In genomic region chr19:4131768-4132167, GRCm38 (mm10) we compare ENCODE assay signal across 22 mouse cellular contexts. TPM values are rescaled to one million over a fixed set of nuclear protein-coding genes. Genes with fewer than 3 reads are reported as not detected.
DNase-seq lines count a peak whose midpoint lies in the region; ATAC-seq and TF ChIP-seq lines count a peak whose summit lies in the region.
"Had no signal": no experiment of that assay in that cellular context is flagged by ENCODE, and none has a peak within 500 bp of the region (broad histone marks: within the 10 kb centered on the region; RNA-seq: fewer than 3 reads in every experiment).

No protein-coding gene starts in this region.

- peaks cover 3% of the 10 kb centered on the region for H3K4me1 ChIP-seq in lung, postnatal 0 days (ENCODE audit: insufficient read depth, low read depth, low read length)
- H3K4me1 ChIP-seq in bone marrow, adult 2 months (ENCODE audit: control insufficient read depth, insufficient read depth, low read length): peaks cover 3% of the 10 kb centered on the region; the same call in 1 of the 2 replicates

- 87% methylated on average over 2 of the region's 2 CpGs for WGBS in lung, postnatal 0 days
- 93% methylated on average over 2 of the region's 2 CpGs for WGBS in bone marrow, adult 2 months

- no peak for ATAC-seq in lung, postnatal 0 days
- ATAC-seq in erythroid progenitor cell, adult 5-6 weeks (replicated peaks; ENCODE audit: low FRiP score, poor library complexity, severe bottlenecking): peak; percentile 52
- 0 out of 2 replicates have a peak, but pooled peaks have one; percentile 32 for ATAC-seq in megakaryocyte, adult 5-6 weeks (ENCODE audit: poor library complexity, severe bottlenecking)
- ATAC-seq: CD4-positive, CD25-positive, alpha-beta regulatory T cell, adult 4 months; inflammation-experienced regulatory T-cells, adult 6 months had no signal

- H3K27ac ChIP-seq in lung, postnatal 0 days (ENCODE audit: low read length): no peak overlapping the region
- H3K27ac ChIP-seq in bone marrow, adult 2 months (ENCODE audit: control insufficient read depth, insufficient read depth, low read depth, low read length, poor library complexity): peak overlapping the region; percentile 47
- H3K27ac ChIP-seq: embryonic facial prominence, embryonic 10.5 days; forebrain, embryonic 10.5 days; heart, embryonic 15.5 days; limb, embryonic 12.5 days had no signal

- H3K27me3 ChIP-seq in lung, postnatal 0 days (replicated peaks; ENCODE audit: insufficient read depth, low read length): no peaks in the 10 kb centered on the region
- H3K27me3 ChIP-seq: limb, embryonic 12.5 days had no signal

- no peak overlapping the region for H3K4me3 ChIP-seq in lung, postnatal 0 days (ENCODE audit: low read depth, low read length)
- H3K4me3 ChIP-seq in bone marrow, adult 2 months (replicated peaks; ENCODE audit: control insufficient read depth, low read depth, low read length): no peak overlapping the region
- H3K4me3 ChIP-seq: embryonic facial prominence, embryonic 10.5 days; forebrain, embryonic 10.5 days; heart, embryonic 15.5 days; limb, embryonic 12.5 days had no signal

- no peak overlapping the region for H3K9ac ChIP-seq in lung, postnatal 0 days (replicated peaks; ENCODE audit: low read depth)
- H3K9ac ChIP-seq: heart, embryonic 15.5 days; limb, embryonic 12.5 days had no signal

- H3K36me3 ChIP-seq in lung, postnatal 0 days (ENCODE audit: insufficient read depth, low read length): peaks cover 23% of the 10 kb centered on the region; the same call in 1 of the 2 replicates

- no peak overlapping the region for H3K4me2 ChIP-seq in lung, postnatal 0 days (replicated peaks; ENCODE audit: low read depth, low read length)
- H3K4me2 ChIP-seq: heart, embryonic 15.5 days; limb, embryonic 12.5 days; midbrain, embryonic 11.5 days had no signal

- intact Hi-C loops in gastrocnemius, postnatal 36 days (cut with DNase I): loop anchor here (2.0 kb wide), 1 partner anchor 53 kb away; no protein-coding TSS in a partner anchor

- TF ChIP-seq POLR2A in bone marrow, adult 2 months (IDR thresholded peaks at IDR 0.05; ENCODE audit: borderline replicate concordance, control insufficient read depth, low read depth, low read length): no peak

- TF ChIP-seq EP300 in lung, postnatal 0 days (IDR thresholded peaks at IDR 0.05): no peak

- H3K9me3 ChIP-seq in lung, postnatal 0 days (ENCODE audit: low read length): no peaks in the 10 kb centered on the region
- H3K9me3 ChIP-seq: embryonic facial prominence, embryonic 10.5 days; forebrain, embryonic 10.5 days; heart, embryonic 15.5 days; limb, embryonic 12.5 days had no signal

- DNase-seq in lung, postnatal 0 days (ENCODE audit: low spot score): no peak
- no peak for DNase-seq in lung, postnatal 36 days
- no peak for DNase-seq in kidney, adult 11 months
- DNase-seq in gastrocnemius, postnatal 36 days: no peak
- DNase-seq: adrenal gland, postnatal 14 days; cerebellum, postnatal 10 days; heart, adult 11 months; kidney, postnatal 4 days; lung, postnatal 10 days; spleen, adult 18-20 months had no signal

- peak; percentile 30; the same call in 1 of the 2 replicates for TF ChIP-seq CTCF in lung, postnatal 0 days (IDR thresholded peaks at IDR 0.05)
- TF ChIP-seq CTCF in bone marrow, adult 2 months (IDR thresholded peaks at IDR 0.05; ENCODE audit: control insufficient read depth, insufficient read depth, low read length): peak; percentile 47; the same call in 1 of the 2 replicates

RNA-seq across cellular contexts. Expression of gene Aip, which starts 6.1 kb away (rescaled TPM):
- polyA plus RNA-seq in lung, postnatal 0 days (2015; fragmentation: Nextera tagmentation; extraction: Ambion mirVana): 78.5 and 82.1 TPM in 2 replicates
- 22.0 and 53.5 TPM in 2 replicates for polyA plus RNA-seq in bone marrow, adult 2 months (2011; ENCODE audit: insufficient read depth, insufficient read length, low replicate concordance, missing spikeins)
- total RNA-seq in erythroid progenitor cell, adult 5-6 weeks (2015; ENCODE audit: low replicate concordance): 33.5 and 72.1 TPM in 2 replicates
- 41.2 and 41.8 TPM in 2 replicates for total RNA-seq in erythroid progenitor cell, adult 5-6 weeks (2017; ENCODE audit: low replicate concordance)
- 111 and 139 TPM in 2 replicates for total RNA-seq in megakaryocyte, adult 5-6 weeks (2015)
- total RNA-seq in megakaryocyte, adult 5-6 weeks (2017): 72.5 and 76.7 TPM in 2 replicates
- 10 to 100 TPM; 58.2 to 68.0 TPM for total RNA-seq in gastrocnemius, postnatal 36 days (2021)

RNA-seq across cellular contexts. Expression of gene Gpr152, which starts 7.8 kb away (rescaled TPM):
- not detected in 2 replicates for polyA plus RNA-seq in lung, postnatal 0 days (2015; fragmentation: Nextera tagmentation; extraction: Ambion mirVana)
- polyA plus RNA-seq in bone marrow, adult 2 months (2011; ENCODE audit: insufficient read depth, insufficient read length, low replicate concordance, missing spikeins): not detected in 2 replicates
- 1.1 TPM in 1 of 2 replicates, not detected in the other for total RNA-seq in erythroid progenitor cell, adult 5-6 weeks (2015; ENCODE audit: low replicate concordance)
- not detected in 2 replicates for total RNA-seq in erythroid progenitor cell, adult 5-6 weeks (2017; ENCODE audit: low replicate concordance)
- not detected in 2 replicates for total RNA-seq in megakaryocyte, adult 5-6 weeks (2015)
- not detected in 2 replicates for total RNA-seq in megakaryocyte, adult 5-6 weeks (2017)
- not detected for total RNA-seq in gastrocnemius, postnatal 36 days (2021)
- total RNA-seq: adrenal gland, postnatal 14 days had no signal
- polyA plus RNA-seq: embryonic facial prominence, embryonic 10.5 days; forebrain, embryonic 10.5 days; heart, embryonic 15.5 days; hindbrain, embryonic 11.5 days; limb, embryonic 12.5 days; midbrain, embryonic 11.5 days; neural tube, embryonic 14.5 days had no signal

RNA-seq across cellular contexts. Expression of gene Cabp4, which starts 12.1 kb away (rescaled TPM):
- polyA plus RNA-seq in lung, postnatal 0 days (2015; fragmentation: Nextera tagmentation; extraction: Ambion mirVana): 0.08 and 0.10 TPM in 2 replicates
- polyA plus RNA-seq in bone marrow, adult 2 months (2011; ENCODE audit: insufficient read depth, insufficient read length, low replicate concordance, missing spikeins): 0.29 and 0.60 TPM in 2 replicates
- total RNA-seq in erythroid progenitor cell, adult 5-6 weeks (2015; ENCODE audit: low replicate concordance): not detected in 2 replicates
- not detected in 2 replicates for total RNA-seq in erythroid progenitor cell, adult 5-6 weeks (2017; ENCODE audit: low replicate concordance)
- 0.14 and 0.22 TPM in 2 replicates for total RNA-seq in megakaryocyte, adult 5-6 weeks (2015)
- total RNA-seq in megakaryocyte, adult 5-6 weeks (2017): not detected in 2 replicates
- total RNA-seq in gastrocnemius, postnatal 36 days (2021): not detected
- polyA plus RNA-seq: forebrain, embryonic 10.5 days; heart, embryonic 15.5 days; hindbrain, embryonic 11.5 days; midbrain, embryonic 11.5 days had no signal

RNA-seq across cellular contexts. Expression of gene Coro1b, which starts 16.7 kb away (rescaled TPM):
- 183 and 192 TPM in 2 replicates for polyA plus RNA-seq in lung, postnatal 0 days (2015; fragmentation: Nextera tagmentation; extraction: Ambion mirVana)
- polyA plus RNA-seq in bone marrow, adult 2 months (2011; ENCODE audit: insufficient read depth, insufficient read length, low replicate concordance, missing spikeins): 75.8 and 114 TPM in 2 replicates
- 68.3 and 83.3 TPM in 2 replicates for total RNA-seq in erythroid progenitor cell, adult 5-6 weeks (2015; ENCODE audit: low replicate concordance)
- total RNA-seq in erythroid progenitor cell, adult 5-6 weeks (2017; ENCODE audit: low replicate concordance): 8.5 and 48.9 TPM in 2 replicates
- 279 and 345 TPM in 2 replicates for total RNA-seq in megakaryocyte, adult 5-6 weeks (2015)
- total RNA-seq in megakaryocyte, adult 5-6 weeks (2017): 142 and 161 TPM in 2 replicates
- 10 to 100 TPM; 13.9 to 15.3 TPM for total RNA-seq in gastrocnemius, postnatal 36 days (2021)

RNA-seq across cellular contexts. Expression of gene Ptprcap, which starts 21.6 kb away (rescaled TPM):
- 3.4 and 3.7 TPM in 2 replicates for polyA plus RNA-seq in lung, postnatal 0 days (2015; fragmentation: Nextera tagmentation; extraction: Ambion mirVana)
- polyA plus RNA-seq in bone marrow, adult 2 months (2011; ENCODE audit: insufficient read depth, insufficient read length, low replicate concordance, missing spikeins): 27.6 and 60.8 TPM in 2 replicates
- total RNA-seq in erythroid progenitor cell, adult 5-6 weeks (2015; ENCODE audit: low replicate concordance): 66.3 and 73.4 TPM in 2 replicates
- total RNA-seq in erythroid progenitor cell, adult 5-6 weeks (2017; ENCODE audit: low replicate concordance): 14.4 and 38.8 TPM in 2 replicates
- 30.5 and 42.1 TPM in 2 replicates for total RNA-seq in megakaryocyte, adult 5-6 weeks (2015)
- 43.9 and 44.8 TPM in 2 replicates for total RNA-seq in megakaryocyte, adult 5-6 weeks (2017)
- total RNA-seq in gastrocnemius, postnatal 36 days (2021): 1 to 10 TPM in 1 of 2 experiments, under 1 TPM in 1; 0.86 to 1.8 TPM
- polyA plus RNA-seq: embryonic facial prominence, embryonic 10.5 days; forebrain, embryonic 10.5 days had no signal
